Mouse (Mus musculus) small intestine, adult 2 months (tissue): ENCODE results near the gene Arrdc5.
A peak's percentile ranks its signal among the peaks of the same experiment; 100 is the strongest.

Experiments used
- CTCF ChIP-seq: fragments of 200-500 bp; IDR thresholded peaks from 2 replicates; pipeline ENCODE4 v1.5.1; 2012; ENCODE audit warnings: low read depth, mild to moderate bottlenecking, control low read depth, inconsistent platforms, low read length, moderate library complexity, mixed read lengths; ENCODE audit not compliant: insufficient replicate concordance, insufficient read length; ENCODE audit errors: extremely low read depth
- POLR2A ChIP-seq: fragments of 200-500 bp; IDR thresholded peaks from 2 replicates; pipeline ENCODE4 v1.6.1; 2012; ENCODE audit warnings: low read depth, mild to moderate bottlenecking, control low read depth, inconsistent platforms, low read length, moderate library complexity

DNA sequence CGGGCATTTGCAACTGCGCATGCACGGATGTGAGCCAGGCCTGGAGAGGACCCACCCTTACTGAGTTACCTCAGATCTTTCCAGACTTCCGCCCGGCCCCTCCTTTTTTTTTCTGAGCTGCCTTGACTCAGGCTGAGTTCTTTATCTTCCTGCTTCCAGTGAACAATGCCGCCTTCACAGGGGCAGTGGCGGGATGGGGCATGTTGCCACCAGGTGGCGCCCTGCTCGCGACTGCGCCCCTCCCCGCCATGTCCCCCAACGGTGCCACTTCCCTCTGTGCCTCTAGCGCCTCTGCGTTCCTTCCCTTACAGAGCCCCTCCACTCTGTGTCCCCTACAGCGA, 8.9 kb downstream of the Arrdc5 start:
- TF ChIP-seq CTCF (peak; percentile 89), POLR2A (peak; percentile 50; the same call in 1 of the 2 replicates)
